Mouse (Mus musculus): Measurements from ENCODE around the gene Gpr68.

DNA sequence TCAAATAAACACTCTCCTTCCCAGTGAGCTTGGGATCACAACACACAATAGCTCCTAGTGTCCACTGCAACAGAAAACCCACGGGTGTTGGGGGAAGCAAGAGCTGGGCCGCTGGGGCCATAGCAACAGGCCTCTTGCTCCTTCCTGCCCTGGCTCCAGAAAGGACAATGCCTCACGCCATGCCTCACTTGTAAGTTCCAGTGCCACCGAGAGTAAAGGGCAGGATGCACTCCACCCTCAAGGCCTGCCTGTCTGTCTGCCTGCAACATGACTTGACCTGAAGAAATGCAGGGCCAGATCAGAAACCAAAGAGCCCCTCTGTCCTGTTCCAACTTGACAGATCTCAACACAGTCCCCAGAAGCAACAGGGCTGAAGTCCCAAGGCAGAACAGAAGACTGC, 48.8 kb upstream of the Gpr68 start:
- TF ChIP-seq CTCF (IDR thresholded peaks at IDR 0.05; ENCODE audit: borderline replicate concordance, insufficient read depth, low read depth, low read length) (no peak), POLR2A (IDR thresholded peaks at IDR 0.05; ENCODE audit: borderline replicate concordance, insufficient read depth, low read length) (no peak)

All from cerebellum, adult 2 months (tissue).